Mouse (Mus musculus) embryo, embryonic 11.5 days (tissue): Measurements from ENCODE around the gene Gsx2.

Source experiments
- DNase-seq: peaks from one replicate; pipeline ENCODE4 v3.0.0-alpha.2; 2012; ENCODE audit warnings: low read depth, low spot score

The Gsx2 gene

DNA sequence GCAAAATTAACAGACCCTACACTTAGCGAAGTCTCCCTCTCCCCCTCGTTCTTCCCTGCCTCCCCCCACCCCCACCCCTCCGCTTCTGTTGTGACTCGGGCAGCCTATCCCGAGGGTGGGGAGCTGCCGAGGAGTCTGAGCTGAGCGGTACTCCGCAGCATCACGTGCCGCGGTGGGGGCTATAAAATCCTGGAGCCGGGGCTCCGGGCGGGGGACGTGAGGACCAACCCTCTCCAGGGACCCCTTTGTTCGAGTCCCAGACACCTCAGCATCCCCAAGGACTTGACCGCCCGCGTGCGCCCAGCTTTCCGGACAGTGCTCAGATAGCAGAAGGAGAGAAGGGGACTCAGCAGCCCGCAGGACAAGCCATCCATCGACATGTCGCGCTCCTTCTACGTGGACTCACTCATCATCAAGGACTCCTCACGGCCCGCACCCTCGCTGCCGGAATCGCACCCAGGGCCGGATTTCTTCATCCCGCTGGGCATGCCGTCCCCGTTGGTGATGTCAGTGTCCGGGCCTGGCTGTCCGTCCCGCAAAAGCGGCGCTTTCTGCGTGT is at the start of gene Gsx2:
Gene Gsx2 (plus strand): TSS at position 219 of the 559 bp plus-strand sequence.
- no peak for DNase-seq

DNA sequence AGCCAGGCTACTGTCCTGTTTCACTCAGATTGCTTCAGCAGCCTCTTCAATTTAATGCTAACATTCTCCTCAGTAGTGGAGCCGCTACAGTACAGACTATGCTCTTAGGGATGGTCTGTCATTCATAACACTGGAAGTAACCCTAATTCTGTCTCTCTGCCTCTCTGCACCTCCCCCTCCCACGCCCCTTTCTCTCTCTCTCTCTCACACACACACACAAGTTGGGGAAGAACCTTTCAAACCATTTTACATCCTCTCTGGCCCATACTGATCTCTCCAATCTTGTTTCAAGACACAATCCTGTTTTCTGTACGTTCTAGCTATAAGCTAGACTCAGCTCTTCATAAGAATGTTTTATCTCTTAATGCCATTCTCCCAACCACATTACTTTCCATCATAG is 39.9 kb upstream of the Gsx2 start:
- DNase-seq, result no peak

DNA sequence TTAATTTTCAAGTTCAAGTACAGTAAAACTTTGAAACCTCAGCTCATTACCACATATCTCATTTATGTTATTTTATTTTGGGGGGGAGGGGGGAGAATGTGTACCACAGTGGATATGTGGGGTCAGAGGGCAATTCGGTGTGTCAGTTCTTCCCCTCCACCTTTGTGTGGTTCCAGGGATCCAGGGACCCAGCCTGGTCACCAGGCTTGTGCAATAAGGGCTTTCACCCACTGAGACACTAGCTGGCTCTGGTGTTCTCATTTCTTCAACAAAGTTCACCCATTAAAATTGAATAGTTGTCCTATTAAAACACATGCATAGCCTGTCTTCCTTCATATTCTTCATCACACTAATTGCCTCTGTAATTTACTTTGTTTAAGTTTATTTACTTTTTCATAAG is 36.1 kb upstream of the Gsx2 start:
- DNase-seq, result no peak

DNA sequence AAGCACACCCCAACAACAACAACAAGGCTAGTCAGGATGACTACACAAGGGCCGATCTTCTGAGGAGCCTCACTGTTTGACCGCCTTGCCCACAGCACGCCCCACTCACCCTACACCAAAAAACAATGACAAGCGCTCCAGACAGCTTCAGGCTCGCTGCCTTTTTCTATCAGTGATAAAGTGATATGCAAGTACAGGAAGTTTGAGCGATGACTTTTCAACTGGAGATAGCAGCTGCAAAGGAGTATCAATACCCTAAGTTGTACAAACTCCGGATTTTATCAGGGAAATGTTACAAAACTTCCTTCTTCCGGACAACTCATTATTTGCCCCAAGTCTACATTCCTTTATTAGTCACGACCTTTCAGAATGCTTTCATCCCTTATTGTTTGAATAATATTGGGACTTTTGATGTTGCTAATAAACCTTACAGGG is 32.4 kb upstream of the Gsx2 start:
- DNase-seq, result no peak

DNA sequence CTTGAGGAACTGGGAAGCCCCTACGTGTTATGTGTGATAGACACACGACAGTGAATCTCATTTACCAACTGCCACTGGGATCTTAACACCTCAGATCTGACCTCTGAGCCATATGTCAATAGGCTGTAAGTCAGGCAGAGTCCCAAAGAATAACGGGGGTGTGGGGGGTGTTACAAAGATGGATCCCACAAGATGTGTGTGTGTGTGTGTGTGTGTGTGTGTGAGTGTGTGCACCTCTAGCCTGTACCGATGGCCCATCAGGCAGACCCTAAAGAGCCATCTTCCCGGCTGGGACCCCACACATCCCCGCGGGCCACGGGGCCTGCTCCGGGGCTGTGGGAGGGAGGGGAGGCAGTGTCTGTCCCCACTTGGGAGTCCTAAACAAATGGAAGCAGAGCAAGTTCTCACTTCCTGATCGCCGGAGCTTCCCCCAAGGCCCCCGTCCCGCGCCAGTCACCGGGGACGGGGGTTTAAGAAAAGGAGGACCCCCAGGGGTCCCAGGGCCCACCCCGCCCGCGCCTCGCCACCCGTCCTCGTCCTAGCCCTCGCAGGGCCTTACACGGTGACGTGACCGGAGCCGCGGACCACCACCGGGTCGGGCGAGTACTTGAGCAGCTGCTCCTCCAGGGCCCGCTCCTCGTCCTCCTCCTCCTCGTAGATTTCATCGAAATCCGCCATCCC is 31.6 kb upstream of the Gsx2 start:
- no peak for DNase-seq

DNA sequence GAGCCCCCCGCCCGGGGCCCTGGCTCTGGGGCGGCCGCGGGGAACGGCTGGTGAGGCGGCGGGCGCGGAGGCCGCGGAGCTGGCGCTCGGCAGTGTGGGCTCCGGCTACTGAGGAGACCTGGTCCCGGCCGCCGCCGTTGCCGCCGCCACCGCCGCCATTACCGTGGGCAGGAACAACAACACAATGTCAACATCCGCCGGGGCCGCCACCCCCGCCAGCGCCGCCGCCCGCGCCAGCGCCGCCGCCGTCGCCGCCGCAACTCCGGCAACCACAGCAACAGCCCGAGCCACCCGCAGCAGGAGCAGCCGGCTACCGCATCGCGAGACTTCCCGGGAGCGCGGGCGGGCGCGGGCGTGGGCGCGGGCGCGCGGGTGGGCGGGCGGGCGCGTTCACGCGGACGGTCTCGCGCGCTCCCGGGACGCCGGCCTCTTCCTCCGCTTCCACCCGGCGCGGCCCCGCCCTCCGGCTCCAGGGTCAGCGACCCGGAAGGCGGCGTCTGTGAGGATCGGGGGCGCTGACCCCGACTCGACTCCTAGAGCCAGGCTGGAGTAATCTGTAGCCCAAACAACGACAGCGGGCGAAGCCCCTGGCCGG is 31.0 kb upstream of the Gsx2 start, which contains the start of gene Chic2:
Gene Chic2 (minus strand): TSS at position 465 of the 595 bp plus-strand sequence.
- DNase-seq, result peak; percentile 61

DNA sequence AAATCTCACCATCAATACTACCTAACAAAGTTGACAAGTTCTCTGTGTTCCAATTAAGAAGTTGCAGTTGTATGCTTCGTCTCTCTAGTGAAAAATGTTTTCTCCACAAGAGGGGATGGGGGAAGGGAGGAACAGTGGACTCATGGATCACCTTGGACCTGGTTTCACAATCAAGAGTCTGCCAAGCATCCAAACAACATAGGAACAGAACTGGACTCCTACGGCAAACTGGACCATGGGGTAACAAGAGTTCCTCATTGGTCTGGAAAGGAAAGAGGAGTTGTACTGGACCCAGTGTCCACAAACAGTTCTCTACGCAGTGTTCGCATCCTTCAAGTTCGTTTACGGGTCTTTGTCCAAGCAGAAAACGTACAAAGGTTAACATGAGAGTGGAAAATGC is 30.0 kb upstream of the Gsx2 start:
- no peak for DNase-seq

DNA sequence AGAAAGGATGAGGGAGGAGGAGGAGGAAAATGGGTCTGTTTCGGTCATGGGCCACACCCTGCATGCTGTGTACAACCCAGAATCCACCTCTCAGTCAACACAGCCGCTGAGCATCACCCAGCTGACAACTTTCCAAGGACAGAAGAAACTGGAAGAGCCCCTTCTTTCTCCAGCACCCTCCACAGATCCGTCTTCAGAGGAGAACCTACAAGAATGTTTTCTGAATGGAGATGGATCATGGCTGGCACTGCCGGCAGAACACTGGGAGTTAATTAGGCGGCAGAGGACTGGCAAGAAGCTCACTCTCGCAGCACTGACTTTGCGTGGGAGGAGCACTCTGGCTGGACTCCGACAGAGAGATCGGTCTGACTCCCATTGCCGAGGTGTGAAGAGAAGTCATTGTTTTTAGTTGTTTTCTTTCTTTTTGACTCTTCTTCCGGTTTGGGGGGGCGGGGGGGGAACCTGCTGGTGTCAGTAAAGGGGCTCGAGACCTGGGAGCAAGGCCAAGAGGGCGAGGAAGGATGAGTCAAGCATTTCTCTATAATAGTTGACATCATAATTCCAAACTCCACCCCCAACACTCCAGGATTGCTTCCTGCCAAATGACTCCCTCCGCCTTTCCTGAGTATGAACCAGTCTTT is 28.6 kb upstream of the Gsx2 start:
- no peak for DNase-seq

DNA sequence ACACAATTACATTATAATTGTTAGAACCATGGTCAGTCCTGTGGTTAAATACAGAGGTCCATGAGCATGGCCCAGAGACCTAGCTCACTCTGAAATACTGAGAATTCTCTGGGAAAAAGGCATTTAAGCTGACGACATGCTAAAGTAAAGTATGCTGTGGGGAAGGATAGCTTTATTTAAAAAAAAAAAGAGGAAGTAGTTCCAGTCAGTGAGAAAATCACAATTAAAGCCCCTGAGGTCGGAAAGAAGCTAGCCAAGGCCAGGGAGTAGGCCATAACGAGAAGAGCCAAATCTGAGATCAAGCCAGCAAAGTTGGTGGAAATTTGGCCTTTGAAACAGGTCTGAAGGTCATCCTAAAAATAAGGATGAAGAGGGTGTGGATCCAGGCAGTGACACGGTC is 24.3 kb upstream of the Gsx2 start:
- DNase-seq, result no peak

DNA sequence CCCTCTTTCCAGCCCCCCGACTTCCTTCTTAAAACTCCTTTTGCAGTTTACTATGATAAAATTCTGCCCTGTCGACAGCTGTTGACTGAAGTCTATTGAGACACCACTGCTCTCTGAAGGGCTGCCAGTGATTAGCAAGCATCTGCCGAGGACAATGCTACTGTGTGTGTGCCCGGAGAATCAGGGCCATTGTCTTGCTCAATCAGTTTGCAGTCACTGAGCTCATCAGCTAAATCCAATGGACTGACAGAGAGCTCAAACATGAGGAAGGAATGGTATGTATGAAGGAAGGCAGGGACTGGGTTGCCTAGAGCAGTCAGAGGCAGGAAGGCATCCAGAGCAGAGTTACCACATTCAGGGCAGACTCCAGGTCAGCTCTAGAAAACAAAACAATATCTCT is 12.2 kb upstream of the Gsx2 start:
- DNase-seq, result no peak

DNA sequence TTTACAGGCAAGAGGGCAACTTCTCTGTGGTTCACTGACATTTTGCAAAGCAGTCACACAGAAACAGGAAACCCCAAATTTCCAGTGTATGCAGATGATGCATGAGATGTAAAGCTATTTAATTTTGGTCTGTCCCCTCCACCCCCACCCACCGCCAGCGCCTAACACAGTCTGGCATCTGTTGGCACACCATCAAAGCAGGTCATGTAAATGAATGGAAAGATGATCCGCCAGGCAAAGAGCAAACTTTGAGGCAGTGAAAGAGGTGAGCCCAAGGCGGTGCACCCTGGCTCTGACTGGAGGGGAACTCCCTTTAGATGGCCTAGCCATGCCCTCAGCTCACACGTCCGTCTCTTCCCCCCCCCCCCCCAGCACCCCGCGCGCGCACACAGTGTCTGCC is 8.7 kb upstream of the Gsx2 start:
- no peak for DNase-seq

DNA sequence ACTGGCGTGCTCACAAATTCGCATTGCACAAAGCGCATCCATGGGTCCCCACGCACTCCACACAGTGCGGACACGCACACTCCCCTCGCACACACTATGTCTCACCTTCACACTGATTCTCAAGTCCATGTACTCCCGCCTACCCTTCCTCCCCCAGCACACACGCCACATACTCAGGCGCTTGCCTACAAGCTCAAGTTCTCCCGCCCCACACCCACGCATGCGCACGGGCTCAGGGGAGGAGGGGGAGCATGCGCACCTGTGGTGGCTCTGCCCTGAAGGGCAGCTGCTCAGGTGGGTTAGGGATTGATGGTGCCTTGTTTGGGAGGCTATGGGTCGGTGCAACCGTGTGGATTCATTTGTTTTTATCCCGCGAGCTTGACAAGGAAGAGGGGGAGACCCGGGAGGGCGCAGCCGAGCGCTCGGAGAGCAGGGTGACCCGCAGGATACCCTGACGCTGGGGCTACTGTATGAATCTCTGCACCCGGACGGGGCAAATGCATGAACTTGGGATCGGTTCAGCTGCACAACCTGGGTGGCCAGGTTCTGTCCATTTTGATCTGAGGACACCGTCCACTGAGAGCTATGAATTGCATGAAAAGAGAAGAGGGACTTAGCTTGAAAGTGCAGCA is 8.2 kb upstream of the Gsx2 start:
- DNase-seq, result no peak

DNA sequence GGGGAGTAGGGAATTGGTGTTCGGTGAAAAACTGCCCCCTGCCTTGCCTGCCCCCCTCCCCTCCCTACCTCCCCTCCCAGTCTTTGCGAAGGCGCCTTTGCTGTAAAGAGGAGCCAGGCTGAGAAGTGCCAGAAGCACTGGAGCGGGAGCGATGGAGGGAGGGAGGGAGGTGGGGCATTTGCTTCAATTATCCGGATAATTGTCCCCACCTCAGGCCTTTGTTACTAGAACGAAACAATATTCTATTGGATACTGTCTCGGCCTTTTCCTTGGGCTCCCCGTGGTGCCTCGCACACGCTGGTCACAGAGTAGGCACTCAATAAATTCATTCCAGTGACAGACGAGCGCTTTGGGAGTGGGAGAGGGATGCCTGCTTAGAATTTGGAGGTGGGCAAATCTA is 5.3 kb upstream of the Gsx2 start:
- DNase-seq, result no peak

DNA sequence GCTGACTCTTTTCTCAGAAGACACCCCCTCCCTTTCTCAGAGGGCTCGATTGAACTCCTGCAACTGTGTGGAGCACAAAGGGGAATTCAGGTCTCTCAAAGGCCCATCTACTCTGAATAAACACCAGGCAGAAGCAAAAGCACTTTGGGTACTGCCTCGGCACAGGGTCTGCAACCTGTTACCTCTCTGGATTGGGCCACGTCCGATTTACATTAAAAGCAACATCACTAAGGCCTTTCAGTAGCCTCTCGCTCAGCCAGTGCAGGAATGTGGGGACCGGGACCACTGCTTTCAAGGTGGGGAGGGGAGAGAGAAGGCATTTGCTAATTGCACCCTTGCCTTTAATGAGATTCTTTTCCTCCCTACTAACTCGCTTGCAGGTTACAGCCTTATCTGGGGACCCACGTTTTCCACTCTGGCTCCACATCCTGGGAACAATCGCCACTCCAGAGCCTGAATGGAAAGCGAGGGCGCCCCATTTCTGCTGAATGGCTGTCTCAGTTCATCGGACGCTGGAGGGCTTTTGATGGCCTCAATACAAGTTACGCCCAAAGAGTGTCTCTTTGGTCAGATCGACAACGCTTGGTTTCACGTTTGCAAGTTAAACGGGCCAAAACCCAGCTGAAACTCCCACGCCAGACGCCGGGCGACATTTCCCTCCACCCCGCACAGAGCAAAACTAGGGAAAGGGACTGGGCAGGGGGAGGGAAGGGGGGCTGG is 4.6 kb upstream of the Gsx2 start:
- DNase-seq, result no peak

DNA sequence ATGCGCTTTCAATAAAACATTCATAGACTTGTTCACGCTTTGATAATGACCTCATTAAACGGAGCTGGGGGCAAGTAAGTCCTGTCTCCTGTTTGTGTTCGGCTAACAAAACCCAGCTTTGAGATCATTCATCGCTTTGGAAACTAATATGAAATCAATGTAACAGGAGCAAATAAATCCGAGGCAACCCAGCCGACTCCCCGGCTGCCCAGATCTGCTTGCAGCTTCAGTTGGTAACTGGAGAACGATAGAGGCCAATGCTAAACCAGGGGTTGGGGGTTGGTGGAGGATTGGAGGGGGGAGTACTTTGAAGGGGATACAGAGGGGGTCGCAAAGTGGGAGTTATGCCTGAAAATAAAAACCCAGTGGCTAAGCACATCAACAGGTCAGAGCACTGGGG is 3.5 kb upstream of the Gsx2 start:
- no peak for DNase-seq

DNA sequence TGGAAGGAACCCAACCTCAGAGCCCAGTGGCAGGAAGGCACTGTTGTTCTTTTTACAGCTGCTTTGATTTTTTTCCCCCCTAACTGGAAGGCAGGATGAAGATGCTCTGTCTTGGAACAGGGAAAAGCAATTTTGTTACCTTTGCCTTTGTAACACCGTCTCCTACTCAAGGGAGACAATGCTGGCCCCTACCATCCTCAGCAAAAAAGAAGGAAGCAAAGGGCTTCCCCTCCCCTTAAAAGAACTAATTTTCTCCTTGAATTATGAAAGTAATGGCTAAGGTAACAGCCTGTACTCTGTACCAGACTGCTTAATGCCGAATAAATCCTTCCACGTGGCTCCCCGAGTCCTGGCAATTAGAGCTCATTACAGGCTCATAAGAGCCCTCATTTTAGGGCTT is 2.9 kb upstream of the Gsx2 start:
- no peak for DNase-seq

DNA sequence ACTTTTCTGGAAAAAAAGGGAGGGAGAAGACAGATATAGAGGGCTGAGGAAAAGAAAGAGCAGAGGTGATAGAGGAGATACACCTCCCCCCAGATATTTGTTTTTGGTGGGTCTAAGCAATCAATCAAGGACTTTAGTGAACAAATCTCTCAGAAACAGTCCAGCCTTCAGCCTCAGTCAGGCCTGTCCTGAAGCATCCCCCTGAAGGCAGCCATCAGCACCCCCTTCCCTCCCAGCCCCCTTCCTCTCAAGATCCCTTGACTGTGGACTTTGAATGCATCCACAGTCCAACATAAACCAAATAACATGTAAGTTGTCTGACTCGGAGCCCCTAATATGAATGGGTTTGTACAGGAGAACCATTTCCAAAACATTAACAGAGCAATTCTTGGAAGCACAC is 2.2 kb upstream of the Gsx2 start:
- DNase-seq, result no peak

DNA sequence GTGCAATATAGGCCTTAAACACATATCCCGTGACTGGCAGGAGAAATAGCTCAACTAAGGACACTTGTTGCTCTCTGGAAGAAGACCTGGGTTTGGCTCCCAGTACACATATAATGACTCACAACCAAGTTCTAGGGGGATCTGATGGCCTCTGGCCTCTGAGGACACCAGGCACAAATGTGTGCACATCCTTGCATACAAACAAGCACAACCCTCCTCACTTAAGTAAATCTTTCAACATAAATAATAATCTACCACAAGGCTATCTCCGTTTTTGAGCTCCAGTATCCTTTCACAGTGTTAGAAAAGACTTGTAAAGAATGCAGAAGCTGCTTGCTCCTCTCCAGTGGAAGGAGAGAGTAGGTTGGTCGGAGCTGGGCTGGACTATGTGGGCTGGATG is 1.7 kb upstream of the Gsx2 start:
- no peak for DNase-seq

DNA sequence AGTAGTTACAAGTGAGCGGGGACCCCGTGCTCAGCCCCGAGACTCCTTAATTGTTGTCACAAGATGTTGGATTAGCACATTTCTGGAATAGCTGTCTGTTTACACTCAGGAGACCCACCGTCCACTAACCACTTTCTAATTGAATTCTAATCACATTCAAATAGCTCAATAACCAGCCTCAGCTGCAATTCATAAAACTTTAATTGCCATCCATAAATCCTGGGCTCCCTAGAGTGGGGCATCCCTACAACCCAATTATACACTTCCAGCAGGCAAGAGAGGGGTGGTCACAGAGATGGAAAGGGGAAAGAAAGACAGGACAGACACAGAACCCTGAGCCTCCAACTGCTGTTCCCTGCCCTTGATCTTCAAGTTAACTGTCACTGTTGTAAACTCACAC is 1.3 kb upstream of the Gsx2 start:
- DNase-seq, result no peak

DNA sequence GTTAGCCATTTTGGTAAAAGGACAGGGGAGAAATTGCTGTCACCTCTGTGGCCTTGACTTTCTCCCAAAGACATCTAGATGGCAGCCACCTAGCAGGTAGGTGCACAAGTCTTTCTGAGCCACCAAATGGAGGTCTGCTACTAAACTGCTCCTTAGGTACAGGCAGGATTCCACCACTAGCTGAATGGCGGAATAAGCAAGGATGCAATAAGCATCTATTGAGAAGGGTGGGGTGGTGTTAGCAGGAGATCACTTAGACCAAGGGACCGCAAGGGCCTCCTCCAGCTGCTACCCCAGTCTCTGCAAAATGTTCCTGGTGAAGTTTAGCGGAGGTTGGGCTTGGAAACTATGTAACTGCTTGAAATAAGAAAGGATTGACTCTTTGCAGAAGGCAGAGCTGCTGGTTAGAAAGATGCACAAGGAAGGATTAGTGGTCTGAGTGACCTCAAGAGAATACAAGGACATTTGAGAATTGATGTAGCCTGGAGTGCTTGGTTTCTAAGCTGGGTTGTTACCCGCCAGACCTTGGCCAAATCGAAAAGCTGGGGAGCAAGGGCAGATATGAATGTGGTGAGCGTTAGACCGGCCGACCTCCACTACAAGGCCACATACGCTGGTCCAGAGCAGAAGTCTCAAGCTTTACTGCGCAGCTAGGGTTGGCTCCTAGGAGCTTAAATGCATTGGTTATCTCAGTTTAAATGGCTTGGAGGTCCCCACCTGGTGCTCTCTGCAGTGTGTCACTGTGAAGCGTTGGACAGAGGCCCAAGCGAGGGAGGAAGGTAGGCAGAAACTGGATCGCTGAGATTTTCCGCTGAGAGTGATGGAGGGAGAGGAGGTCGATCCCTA is 641 bp upstream of the Gsx2 start:
- no peak for DNase-seq
